In genomic region chr8:36308056-36308455, GRCm38 (mm10) we compare ENCODE assay signal across 23 mouse cellular contexts.
DNase-seq lines count a peak whose midpoint lies in the region; TF ChIP-seq lines count a peak whose summit lies in the region.
"Had no signal": no experiment of that assay in that cellular context is flagged by ENCODE, and none has a peak within 500 bp of the region (broad histone marks: within the 10 kb centered on the region; RNA-seq: fewer than 3 reads in every experiment).

No protein-coding gene starts in this region.

- H3K4me3 ChIP-seq in layer of hippocampus, adult 2 months: no peak overlapping the region
- H3K4me3 ChIP-seq: forebrain, embryonic 10.5 days; forebrain, embryonic 13.5 days; gastrocnemius, adult 2 months; heart, adult 2 months; heart, embryonic 10.5 days; heart, embryonic 13.5 days had no signal

- peak overlapping the region; percentile 79; the same call in 1 of the 2 replicates for H3K27ac ChIP-seq in layer of hippocampus, adult 2 months
- H3K27ac ChIP-seq: forebrain, embryonic 10.5 days; forebrain, embryonic 13.5 days; gastrocnemius, adult 2 months; heart, adult 2 months; heart, embryonic 10.5 days; heart, embryonic 13.5 days; hindbrain, embryonic 14.5 days; hindbrain, postnatal 0 days had no signal

- peak; percentile 79 for DNase-seq in heart, adult 11 months
- DNase-seq in heart, adult 18-20 months: no peak
- DNase-seq in kidney, adult 9 months: peak; percentile 19
- DNase-seq in kidney, postnatal 25 days: no peak
- DNase-seq in layer of hippocampus, adult 2 months (ENCODE audit: low spot score in 2 of 2): no peak
- no peak for DNase-seq in layer of hippocampus, adult 8-10 months (ENCODE audit: low spot score in 2 of 2)
- DNase-seq: adrenal gland, postnatal 10 days; adrenal gland, postnatal 36 days; cerebellum, adult 18-20 months; cerebellum, adult 9-10 months; cerebellum, postnatal 14 days; forebrain, postnatal 0 days; gastrocnemius, adult 2 months; gastrocnemius, postnatal 14 days; heart, adult 2 months; heart, postnatal 14 days; heart, postnatal 4 days had no signal

- no peak for TF ChIP-seq CTCF in layer of hippocampus, adult 2 months (conservative IDR thresholded peaks at IDR 0.05)

Comparison
In these comparisons a context has a peak if more than half of its experiments do, and no peak if none do; other contexts are left out.
1. DNase-seq: peak in heart, adult 11 months (single experiment) and kidney, adult 9 months (single experiment); none in heart, adult 18-20 months (0 of 2), kidney, postnatal 25 days (0 of 2), layer of hippocampus, adult 2 months (0 of 2) and layer of hippocampus, adult 8-10 months (0 of 2).